Mouse (Mus musculus): ENCODE results near the gene Draxin.
A peak's percentile ranks its signal among the peaks of the same experiment; 100 is the strongest.

Gene Draxin

GRCm38 (mm10) chr4:148083176-148083899 lies 47.2 kb downstream of the Draxin start:
- DNase-seq (ENCODE audit: low read depth, low spot score): no peak

GRCm38 (mm10) chr4:148082257-148083044 lies 48.0 kb downstream of the Draxin start:
- no peak for DNase-seq (ENCODE audit: low read depth, low spot score)

DNA sequence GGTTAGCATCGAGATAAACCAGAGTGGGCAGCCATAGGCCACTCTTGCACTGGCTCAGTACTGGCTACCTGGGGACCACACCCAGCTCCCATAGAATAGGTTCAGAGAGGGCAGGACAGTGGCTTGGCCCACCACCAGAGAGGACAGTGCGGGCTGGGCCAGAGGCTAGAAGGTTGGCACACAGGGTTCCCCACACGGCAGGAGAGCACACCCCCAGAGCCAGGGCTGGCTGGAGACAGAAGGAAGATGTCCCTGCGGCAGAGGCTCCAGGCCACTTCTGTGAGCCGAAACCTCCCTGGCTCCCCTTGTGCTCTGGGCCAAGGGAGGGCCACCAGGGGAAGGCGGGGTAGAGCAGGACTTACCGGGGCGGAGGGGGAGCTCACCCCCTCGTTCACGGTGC lies 49.3 kb downstream of the Draxin start:
- no peak for DNase-seq (ENCODE audit: low read depth, low spot score)

DNA sequence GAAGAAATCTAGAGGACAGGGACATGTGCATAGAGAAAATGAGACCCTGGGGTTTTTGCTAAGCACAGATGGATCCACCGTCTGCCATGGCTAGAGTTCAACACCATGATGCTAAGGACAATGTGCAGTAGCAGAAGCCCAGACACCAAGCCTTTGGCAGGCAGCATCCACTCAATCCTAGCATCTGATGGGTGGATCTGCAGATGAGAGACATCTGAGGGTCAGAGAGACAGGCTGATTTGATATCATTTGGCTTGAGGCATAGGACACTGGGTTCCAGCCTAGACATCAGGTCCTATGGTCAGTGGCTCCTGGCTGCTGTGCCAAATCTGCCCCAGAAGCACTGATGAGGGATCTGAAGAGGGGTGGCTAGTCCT lies 49.9 kb downstream of the Draxin start:
- no peak for DNase-seq (ENCODE audit: low read depth, low spot score)

DNA sequence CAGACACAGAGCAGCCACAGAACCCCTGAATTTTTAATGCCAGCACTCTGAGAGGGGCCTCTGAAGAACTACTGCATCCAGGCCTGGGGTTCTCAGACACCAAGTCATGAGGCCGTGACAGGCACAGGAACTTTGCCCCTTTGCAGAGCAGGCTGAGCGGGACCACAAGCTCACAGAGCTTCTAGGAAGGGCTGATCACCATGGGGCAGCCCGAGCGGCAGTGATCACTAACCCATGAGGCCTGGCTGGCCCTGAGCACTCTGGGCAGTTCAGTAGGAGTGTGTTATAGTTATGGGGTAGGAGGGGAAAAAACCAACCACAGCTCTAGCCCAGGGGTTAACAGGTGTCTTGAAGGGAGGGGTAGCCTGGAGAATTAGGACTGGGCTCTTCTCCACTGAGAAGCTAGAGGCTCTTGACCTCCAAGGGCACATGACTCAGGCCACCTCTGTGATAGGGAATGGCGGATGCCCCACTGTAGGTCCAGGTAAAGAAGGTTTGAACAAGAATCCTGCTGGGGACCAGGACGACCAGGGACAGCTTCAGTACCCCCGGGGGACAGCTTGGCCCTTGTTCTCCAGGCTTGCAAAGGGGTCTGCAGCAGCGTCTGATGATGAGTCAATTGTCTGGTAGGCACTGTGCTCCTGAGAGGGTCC lies 50.4 kb downstream of the Draxin start:
- DNase-seq (ENCODE audit: low read depth, low spot score): no peak

DNA sequence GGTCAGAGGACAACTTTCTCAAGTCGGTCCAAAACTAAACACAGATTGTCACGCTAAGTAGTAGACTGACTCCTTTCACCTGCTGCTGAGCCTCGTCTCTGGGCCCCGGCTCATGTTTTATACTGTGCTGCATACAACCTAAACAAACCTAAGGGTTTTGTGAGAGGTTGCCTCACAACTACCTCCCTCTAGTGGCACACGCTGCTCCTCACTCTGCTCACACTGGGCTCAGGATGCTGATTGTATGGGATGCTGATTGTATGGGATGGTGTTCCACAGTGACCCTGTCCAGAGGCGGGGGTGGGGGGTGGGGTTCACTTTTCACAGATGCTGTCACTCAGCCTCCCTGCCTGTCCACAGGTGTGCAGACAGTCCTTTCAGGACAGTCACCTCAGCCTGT lies 51.3 kb downstream of the Draxin start:
- no peak for DNase-seq (ENCODE audit: low read depth, low spot score)

DNA sequence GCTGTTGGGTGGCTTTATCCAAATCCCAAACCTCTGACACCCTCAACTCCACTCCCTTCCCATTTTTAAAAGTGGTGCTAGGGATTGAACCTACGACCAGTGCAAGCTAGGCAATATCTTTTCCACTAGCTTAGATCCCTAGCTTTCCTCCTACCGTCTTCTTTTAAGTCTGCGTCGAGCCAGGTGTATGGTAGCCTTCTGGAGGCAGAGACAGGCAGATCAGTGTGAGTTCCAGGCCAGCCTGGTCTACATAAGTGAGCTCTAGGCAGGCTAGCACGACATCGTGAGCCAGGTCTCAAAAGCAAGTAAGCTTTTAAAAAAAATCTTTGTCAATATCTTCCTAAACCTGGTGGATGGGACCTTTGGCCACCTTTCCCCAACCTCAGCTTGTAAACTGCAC lies 54.6 kb downstream of the Draxin start:
- no peak for DNase-seq (ENCODE audit: low read depth, low spot score)

GRCm38 (mm10) chr4:148075259-148075658 lies 55.2 kb downstream of the Draxin start:
- no peak for DNase-seq (ENCODE audit: low read depth, low spot score)

- DNase-seq (ENCODE audit: low read depth, low spot score): no peak
Observed at GRCm38 (mm10) chr4:148074521-148075189, 55.8 kb downstream of the Draxin start.

DNA sequence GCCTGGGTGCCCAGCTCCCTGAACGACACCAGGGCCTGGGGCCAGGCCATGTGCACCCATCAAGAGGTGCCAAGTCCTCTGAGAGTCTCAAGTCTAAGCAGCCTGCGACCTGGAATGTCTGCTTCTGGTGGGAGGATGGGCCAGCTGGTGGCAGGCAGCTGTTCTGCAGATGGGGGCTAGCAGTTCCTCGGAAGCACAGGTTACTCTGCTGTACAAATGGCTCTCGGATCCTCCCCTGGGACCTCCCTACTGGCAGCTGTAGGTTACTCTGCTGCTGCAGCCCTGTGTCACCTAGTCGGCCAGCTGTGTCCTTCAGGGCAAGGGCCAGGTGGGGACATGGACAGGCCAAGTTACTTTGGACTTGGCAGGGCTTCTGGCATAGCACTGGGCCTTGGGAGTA lies 59.0 kb downstream of the Draxin start:
- DNase-seq (ENCODE audit: low read depth, low spot score): no peak

DNA sequence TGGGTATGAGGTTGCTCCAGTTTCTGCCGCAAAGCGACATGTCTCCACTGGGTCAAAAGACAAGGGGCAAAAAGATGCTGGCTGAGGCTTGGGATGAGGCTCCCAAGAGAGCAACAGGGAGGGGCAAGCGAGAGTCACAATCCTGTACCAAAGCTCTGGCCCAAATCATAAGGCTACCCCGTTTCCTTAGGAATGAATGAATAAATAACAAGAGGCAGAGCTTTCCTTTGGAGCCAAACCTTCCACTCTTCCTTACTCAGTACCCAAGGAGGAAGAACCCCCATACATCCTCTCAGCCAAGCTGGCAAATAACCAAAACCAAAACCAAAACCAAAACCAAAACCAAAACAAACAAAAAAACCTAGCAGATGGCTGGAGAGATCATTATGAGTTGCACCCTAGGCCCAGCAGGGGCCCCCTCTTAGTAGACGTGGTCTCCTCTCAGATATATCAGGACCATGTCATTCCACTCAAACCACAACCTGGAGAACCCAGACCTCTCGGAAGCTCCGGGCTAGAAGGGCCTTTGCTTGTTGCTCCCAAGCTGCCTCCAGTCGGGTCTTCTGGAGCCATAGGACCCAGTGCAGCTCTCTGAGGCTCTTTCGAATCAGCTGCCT lies 60.8 kb downstream of the Draxin start:
- DNase-seq (ENCODE audit: low read depth, low spot score): no peak

GRCm38 (mm10) chr4:148067346-148067745 lies 63.2 kb downstream of the Draxin start:
- no peak for DNase-seq (ENCODE audit: low read depth, low spot score)

- DNase-seq (ENCODE audit: low read depth, low spot score): no peak
Observed at GRCm38 (mm10) chr4:148066401-148066744, 64.1 kb downstream of the Draxin start.

DNA sequence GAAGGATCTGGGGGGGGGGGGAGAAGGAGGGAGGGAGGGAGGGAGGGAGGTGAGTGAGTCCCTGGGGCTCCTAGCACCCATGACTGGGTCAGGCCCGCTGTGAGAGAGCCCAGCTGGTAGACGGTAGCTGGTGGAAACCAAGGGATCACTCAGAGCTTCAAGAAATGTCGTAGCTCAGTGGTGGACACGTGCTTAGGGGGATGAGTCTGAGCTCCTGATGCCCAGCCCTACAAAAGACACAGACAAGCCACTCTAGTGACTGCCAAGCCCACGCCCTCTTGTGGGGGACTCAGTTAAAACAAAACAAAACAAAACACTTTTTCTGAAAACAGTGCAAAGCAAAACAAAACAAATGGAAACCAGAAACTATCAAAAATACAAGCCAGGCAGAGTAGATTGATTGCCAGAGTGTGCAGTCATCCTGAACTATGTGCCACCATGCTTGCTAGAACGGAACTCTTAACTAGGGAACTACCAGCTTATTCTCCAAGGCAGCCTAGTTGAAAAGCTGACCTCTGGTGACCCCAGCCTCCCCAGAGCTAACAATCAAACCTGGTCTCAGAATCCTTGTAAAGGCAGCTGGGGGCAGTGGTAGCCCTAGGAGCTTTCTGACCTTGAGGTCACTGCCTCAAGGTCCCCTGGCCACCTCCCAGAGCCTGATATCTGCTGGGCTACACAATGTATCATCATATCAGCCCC lies 64.6 kb downstream of the Draxin start:
- no peak for DNase-seq (ENCODE audit: low read depth, low spot score)

GRCm38 (mm10) chr4:148061086-148061480 lies 69.4 kb downstream of the Draxin start:
- DNase-seq (ENCODE audit: low read depth, low spot score): no peak

GRCm38 (mm10) chr4:148060120-148061085 lies 70.1 kb downstream of the Draxin start:
- no peak for DNase-seq (ENCODE audit: low read depth, low spot score)

DNA sequence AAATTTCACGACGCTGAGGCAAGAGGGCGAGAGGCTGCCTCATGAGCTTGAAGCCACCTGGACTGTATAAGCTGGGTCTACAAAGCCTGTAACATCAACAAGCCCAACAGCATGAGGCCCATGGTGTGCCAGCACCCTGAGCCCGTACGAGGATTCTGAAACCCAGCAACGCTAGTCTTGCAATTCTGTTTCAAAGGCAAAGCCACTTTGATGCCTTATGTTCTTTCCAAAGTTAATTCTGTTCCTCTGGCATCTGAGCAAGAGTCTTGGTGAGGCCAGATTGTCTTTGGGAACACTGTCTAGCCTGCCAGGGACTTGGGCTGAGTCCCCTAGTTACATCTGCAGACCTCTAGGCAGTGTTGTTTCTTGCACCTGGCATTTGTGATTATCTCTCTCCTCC lies 71.5 kb downstream of the Draxin start:
- peak; percentile 62 for DNase-seq (ENCODE audit: low read depth, low spot score)

- DNase-seq (ENCODE audit: low read depth, low spot score): no peak
Observed at GRCm38 (mm10) chr4:148058218-148058819, 72.2 kb downstream of the Draxin start.

GRCm38 (mm10) chr4:148057661-148058209 lies 72.8 kb downstream of the Draxin start:
- no peak for DNase-seq (ENCODE audit: low read depth, low spot score)

Measured in telencephalon, adult 2 months (tissue).